Mouse (Mus musculus) heart, postnatal 4 days (tissue): Measurements from ENCODE around the gene Plpp3. TPM values are rescaled to one million over a fixed set of nuclear protein-coding genes. Genes with fewer than 3 reads are reported as not detected.

Source experiments
- DNase-seq: peaks from one replicate; pipeline ENCODE4 v3.0.0; 2021
- total RNA-seq, 2 experiments: library from RNA; stranded (reverse); gene quantifications; 2 replicates each; pipeline ENCODE4 v1.2.3; 2021

Gene Plpp3
- total RNA-seq, result 10 to 100 TPM; 46.0 to 47.7 TPM

- peak; percentile 85 for DNase-seq
Observed at GRCm38 (mm10) chr4:105157276-105158168, at the start of gene Plpp3. Gene Plpp3, plus strand, starts transcription at chr4:105157347.

DNA sequence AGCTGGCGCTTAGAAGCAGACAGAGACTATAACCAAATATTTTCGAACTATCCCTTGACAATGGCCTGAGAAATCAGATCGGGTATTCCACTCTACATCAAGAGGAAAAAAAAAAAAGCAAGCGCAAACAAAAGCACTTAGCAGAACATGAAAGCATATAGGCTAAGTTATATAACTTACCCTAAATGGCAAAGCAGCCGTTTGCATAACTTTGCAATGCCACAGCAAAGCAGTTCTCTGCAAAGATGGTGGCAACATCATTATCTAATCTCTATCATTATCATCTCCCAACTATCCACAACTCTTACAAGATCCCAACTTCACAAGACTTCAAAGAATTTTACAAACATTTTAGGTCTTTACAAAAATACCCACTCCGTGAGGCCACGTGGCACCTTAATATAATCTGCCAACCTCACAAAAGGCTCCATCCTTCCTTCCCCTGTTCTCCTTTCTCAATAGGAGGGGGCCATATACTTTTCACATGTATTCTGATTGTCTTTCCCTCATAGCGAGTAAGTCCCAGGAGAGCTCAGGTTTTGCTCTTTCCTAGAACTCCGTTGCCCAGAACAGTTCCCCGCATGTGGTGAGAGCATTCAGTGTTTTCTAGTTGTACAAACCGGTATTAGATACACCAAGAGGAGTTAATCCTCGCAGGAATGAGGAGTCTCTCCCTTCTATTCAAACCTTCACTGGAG is 49.1 kb upstream of the Plpp3 start:
- DNase-seq, result no peak

DNA sequence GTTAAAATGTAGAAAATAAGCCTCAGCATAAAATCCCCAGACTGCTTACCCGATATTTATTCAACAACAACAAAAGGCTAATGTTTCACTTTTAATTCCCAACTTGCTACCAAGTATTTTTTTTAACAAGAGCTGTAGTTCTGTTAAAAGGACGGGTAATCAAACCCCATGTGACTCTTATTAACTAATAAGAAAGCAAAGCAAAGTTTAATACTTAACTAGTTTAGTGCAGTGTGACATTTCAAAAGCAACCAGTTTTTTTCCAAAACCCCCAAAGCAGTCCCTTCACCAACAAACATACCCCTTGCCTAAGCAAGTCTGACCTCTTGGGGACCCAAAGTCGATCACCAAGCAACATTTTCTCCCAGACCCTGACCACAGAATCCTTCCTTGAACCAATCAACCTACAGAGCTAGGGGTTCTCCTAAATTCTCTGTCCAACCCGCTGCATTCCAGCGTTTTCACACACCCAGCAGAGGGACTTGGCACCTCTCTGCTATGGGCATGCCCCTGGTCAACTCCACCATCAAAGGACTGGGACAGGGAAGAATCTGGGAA is 48.4 kb upstream of the Plpp3 start:
- DNase-seq, result peak; percentile 36

GRCm38 (mm10) chr4:105109199-105109989 is 47.8 kb upstream of the Plpp3 start, which contains the start of gene Prkaa2:
Gene Prkaa2, minus strand, starts transcription at chr4:105109890.
- DNase-seq, result peak; percentile 85

DNA sequence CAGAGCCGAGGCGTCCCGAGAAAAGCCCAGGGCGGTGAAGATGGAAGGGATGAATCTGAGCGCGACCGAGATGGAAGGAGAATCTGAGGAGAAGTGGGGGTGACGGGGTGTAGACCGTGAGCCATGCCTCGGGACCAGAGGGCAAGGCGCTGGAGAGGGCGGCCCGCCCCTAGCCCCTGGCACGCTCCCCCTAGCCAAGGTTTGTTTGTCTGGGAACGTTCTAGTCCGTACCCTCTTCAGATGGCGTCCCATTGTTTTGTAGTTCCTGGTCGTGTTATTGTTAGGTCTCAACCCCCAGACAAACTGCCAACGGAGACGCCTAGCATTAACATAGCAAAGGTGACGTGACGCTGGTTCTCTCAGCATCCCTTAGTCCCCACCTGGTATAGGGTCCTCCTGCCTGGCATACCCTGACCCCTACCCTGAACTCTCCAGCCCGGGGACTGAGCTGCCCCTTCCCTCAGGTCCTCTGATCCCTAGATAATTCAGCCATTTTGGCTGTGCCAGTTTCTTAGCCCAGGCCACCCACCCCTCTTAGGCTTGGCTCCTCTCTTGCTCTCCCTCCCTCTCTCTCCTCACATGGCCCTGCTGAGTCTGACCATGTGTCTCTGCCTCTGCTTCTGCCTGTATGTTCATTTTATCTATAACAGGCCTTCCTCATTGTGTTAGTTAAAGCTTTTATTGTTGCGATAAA is 47.0 kb upstream of the Plpp3 start:
- DNase-seq, result no peak

DNA sequence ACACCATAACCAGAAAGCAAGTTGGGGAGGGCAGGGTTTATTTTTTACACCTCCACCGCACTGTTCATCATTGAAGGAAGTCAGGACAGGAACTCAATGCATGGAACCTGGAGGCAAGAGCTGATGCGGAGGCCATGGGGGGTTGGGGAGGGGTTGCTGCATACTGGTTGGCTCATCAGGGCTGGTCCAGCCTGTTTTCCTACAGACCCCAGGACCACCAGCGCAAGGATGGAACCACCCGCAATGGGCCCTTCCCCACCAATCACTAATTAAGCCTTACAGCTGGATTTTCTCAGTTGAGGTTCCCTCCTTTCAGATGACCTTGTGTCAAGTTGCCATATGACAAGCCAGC is 46.5 kb upstream of the Plpp3 start:
- no peak for DNase-seq

DNA sequence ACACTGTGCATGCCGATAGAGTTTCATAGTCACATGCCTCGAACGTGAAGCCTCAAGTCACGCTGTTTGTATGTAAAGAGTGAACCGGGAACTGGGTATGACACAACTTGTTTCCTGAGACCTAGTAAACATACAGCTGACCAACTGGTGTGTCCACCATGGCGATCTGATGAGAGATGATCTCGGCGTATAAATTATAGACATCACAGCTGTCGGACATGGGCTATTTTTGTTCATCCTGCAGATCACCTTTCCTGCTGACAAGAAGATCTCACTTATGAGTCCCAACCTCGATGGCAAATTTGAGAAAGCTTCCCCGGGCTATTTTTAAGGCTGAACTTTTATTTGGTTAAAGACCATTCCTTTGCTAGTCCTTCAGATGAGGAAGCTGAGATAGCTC is 45.4 kb upstream of the Plpp3 start:
- DNase-seq, result no peak

DNA sequence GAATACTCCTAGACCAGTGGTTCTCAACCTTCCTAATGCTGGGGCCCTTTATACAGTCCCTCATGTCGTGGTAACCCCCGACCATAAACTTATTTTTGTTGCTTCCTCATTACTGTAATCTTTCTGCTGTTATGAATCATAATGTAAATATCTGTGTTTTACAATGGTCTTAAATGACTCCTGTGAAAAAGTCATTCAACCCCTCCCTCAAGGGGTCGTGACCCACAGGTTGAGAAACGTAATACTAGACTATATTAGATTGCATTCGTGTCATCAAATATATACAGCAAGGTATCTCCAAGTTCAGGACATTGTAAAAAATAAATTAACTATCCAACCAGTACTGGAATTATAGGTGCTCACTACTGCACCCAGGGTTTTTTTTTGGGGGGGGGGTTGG is 44.1 kb upstream of the Plpp3 start:
- DNase-seq, result no peak

GRCm38 (mm10) chr4:105113468-105113867 is 43.7 kb upstream of the Plpp3 start:
- DNase-seq, result no peak

GRCm38 (mm10) chr4:105121081-105121480 is 36.1 kb upstream of the Plpp3 start:
- DNase-seq, result no peak

GRCm38 (mm10) chr4:105122429-105122828 is 34.7 kb upstream of the Plpp3 start:
- DNase-seq, result peak; percentile 80

DNA sequence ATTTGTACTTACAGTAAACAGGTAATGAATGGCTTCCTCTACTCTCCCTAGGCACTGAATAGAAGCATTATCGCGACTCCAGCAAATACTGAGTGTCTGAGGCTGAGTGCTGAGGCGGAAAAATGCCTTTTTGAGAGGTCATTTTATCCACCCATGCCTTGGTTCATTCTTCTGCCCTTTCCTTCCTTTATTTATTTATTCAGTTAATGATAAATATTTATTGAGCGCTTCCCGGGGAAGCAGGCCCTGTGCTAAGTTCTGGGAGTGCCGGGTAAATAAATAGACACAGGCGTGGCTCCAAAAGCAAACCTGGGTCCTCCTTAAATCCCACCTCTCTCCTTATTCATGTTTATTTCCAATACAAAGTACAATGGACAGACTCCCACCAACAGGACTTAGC is 27.9 kb upstream of the Plpp3 start:
- DNase-seq, result no peak

DNA sequence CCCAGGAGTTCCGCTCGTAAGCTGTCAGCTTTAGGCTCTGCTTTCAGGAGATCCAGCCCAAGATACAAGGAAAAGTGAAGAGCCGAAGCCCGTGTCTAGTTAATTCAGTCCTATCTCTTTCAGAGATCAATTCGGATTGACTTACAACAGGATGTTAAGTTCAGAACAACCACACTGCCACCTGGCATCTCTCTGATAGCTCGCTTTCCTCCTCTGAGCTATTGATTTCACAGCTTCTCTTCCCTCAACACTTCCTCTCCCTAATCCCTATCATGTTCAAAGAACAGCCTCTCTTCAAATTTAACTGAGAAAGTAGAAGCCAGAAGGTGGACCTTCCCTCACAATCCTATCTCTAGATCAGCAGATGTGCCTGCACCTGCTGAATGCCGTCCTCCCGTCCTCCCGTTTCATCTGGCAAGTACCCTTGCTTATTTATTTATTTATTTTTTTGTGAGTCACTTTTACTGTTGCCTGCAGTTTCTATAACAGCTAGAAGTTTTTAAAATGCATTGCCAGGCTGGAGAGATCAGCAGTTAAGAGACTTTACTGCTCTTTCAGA is 25.3 kb upstream of the Plpp3 start:
- no peak for DNase-seq

- no peak for DNase-seq
Observed at GRCm38 (mm10) chr4:105133350-105134050, 23.6 kb upstream of the Plpp3 start.

- DNase-seq, result no peak
Observed at GRCm38 (mm10) chr4:105149492-105149891, 7.7 kb upstream of the Plpp3 start.

DNA sequence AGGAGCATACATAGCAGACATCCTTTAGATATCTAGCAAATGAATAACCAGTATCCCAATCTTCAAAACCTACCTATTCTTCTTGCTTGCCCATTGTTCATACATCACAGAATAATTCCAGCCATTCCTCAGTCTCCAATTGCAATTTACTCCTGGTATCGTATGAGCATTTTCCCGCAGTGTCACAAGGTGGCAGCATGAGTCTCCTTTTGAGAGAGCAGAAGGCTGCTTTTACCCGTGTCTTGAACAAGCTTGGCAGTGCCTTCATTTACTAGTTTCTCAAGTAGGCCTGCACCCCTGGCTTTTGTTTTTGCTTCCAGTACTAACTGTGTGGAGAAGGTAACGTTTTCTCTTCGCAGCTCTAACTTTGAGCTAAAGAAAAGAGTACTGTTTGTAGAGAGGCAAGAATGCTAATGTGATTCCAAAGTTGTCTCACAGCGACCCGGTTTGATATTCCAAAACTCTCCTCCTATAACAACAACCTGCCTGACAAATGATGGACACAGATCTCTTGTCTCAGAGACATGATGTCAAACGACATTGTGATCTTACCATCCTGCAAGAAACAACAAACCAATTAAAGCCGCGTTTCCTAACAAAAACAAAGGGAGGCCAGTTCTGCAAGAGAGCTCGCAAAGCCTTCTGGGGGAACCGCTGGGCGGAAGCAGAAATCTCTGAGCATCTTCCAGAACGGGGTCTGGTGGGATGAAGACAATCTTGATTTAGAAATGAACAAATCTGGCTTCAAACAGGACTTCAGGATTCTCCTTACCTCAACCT is 5.0 kb upstream of the Plpp3 start:
- DNase-seq, result peak; percentile 83

GRCm38 (mm10) chr4:105153227-105153626 is 3.9 kb upstream of the Plpp3 start:
- DNase-seq, result no peak

DNA sequence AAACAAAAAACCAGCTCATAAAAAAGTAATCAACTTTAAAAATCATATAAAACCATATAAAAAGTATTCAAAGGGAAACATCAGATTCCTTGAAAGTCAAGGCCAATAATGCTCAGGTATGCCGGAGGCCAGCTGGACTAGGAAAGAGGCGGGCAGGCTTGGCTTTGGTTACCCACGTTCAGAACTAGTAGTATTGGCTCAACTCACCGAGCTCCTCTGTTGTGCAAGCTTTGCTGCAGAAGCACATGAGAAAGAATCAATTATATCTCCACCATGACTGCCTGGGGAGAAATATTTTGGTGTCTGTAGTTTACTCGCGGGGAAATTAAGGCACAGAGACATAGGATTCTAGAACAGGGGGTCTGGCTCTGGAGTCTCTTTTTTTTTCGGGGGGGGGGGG is 866 bp upstream of the Plpp3 start:
- no peak for DNase-seq

DNA sequence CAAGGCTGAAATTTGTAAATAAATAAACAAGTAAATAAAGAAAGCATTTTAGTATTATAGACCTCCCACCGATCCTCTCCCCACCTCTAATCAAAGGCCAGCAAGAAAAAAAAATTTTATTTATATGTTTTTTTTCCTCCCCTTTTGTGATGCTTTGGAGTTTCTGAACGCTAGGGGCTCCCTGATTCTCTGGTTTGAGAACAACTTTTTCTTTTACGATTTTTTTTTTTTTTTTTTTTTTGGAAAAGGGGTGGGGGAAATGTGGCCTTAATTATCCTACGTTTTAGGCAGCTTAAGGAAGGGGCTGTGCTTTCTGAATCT is 232 bp upstream of the Plpp3 start:
- DNase-seq, result no peak

GRCm38 (mm10) chr4:105158169-105158555 is 1.0 kb downstream of the Plpp3 start:
- DNase-seq, result peak; percentile 86
